Mouse (Mus musculus) gastrocnemius, adult 18-20 months (tissue): ENCODE data around the gene Hdgfl2. TPM values are rescaled to one million over a fixed set of nuclear protein-coding genes. Genes with fewer than 3 reads are reported as not detected.
"Not testable (repeated sequence)": the region's sequence is repeated elsewhere in the genome, so short reads cannot be mapped to it uniquely, and the experiment has no call there.

Experiments
- DNase-seq: peaks from one replicate; pipeline ENCODE4 v3.0.0; 2021; ENCODE audit warnings: low spot score
- total RNA-seq, 2 experiments: library from RNA; stranded (reverse); gene quantifications; 2 replicates each; pipeline ENCODE4 v1.2.3; 2021

Hdgfl2 gene
- total RNA-seq, 2 experiments from 2014 or later: 23.2 to 25.5 TPM

- peak; percentile 64 for DNase-seq
Observed at GRCm38 (mm10) chr17:56103465-56104285, 24.2 kb downstream of the Hdgfl2 start.

- not testable (repeated sequence) for DNase-seq
Observed at GRCm38 (mm10) chr17:56104821-56105220, 25.4 kb downstream of the Hdgfl2 start.

DNA sequence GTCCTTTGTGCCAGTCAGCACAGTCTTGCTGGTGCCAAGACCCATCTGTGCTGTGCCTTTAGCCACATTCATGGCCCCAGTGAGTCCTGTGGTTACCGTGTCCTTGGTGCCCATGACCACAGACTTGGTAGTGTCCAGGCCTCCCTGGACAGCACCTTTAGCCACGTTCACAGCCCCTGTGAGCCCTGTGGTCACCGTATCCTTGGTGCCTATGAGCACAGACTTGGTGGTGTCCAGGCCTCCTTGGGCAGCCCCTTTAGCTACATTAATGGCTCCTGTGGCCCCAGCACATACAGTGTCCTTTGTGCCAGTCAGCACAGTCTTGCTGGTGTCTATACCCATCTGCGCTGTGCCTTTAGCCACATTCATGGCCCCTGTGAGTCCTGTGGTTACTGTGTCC lies 27.0 kb downstream of the Hdgfl2 start:
- DNase-seq: not testable (repeated sequence)

- DNase-seq: no peak
Observed at GRCm38 (mm10) chr17:56106981-56107380, 27.5 kb downstream of the Hdgfl2 start.

DNA sequence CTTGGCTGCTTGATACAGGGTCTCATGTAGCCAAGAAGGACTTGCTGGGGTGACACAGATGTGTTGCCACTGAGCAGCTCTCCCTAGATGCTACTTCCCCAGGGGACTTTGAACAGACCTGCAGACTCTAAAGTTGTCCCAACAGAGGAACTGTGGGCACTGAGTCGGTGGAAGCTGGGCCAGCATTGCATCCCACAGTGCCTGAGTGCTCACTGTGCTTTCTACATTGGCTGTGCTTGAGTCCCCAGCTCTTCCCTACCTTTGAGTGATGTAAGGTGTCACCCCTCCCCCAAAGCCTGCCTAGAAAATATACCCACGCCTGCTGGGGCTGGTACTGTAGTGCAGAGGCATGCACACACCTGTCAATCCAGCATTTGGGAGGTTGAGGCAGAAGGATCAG lies 28.3 kb downstream of the Hdgfl2 start:
- DNase-seq: no peak

DNA sequence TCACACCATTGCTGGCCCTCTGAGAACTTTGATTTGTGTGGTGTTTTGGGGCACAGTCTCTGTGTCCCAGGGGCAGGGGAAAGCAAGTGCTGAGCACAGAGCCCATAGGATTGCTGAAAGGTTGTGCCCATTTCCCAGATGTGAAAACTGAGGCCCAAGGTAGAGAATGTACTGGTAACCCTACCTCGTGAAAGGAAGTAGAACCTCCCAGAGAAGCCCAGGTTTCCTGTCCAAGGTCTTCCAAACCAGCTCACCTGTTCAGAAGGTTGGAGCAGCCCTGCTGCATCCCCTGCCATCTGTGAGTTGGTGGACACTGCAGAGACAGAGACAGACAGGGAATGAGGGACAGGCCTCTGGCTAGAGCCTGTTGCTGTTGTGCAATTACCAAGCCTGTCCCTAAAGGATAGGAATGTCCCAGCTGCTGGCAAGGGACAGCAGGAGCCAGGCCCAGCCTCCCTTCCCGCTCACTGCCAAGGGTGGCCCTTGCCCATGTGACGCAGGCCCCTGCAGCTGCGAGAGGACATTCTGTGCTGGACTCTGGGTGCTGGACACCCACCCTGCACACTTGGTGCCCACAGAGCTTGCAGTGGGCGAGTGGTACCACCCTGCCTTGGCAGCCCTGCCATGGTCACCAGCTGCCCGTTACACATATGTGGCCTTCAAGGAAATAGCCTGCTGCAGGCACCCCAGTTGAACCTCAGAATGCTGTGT lies 29.1 kb downstream of the Hdgfl2 start:
- peak; percentile 93 for DNase-seq

DNA sequence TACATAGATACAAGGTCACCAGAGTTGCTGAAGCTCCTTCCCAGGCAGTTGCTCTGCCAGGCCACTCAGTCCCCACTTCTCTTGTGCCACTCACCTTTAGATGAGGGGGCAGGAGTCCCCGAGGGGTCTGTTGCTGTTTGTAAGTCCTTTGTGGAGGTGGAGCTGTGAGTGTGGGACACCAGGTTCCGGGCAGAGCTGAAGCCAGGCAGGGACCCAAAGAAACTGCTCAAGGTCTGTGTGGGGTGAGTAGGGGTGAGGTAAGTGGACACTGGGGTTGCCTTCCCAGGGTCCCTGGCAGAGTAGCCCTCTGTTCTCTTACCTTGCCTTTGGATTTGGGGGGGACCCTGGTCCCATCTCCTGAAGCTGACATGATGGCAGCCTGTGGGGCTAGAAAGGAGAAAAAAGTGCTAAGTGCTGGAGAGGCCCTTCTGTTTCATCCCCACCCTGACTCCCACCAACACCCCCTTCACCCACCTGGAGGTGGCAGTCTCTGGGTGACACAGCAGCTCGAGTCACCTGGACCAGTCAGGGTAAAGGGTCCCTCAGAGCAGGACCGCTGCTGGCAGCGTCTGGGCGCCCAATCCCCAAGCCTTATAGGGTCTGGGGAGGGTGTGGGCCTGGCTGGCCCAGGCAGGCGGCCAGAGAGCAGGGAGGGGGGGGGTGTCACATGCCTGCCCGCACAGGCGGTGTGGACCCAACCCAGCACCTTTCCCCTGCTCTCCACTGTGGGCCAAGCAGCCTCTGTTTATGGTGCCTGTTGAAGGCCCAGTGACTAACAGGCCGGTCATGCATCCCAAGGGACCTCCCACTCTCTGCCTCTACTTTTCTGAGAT lies 30.0 kb downstream of the Hdgfl2 start, which contains the start of gene Plin4:
Gene Plin4, minus strand, starts transcription at position 585 of the 833 bp plus-strand sequence.
- DNase-seq: peak; percentile 83

GRCm38 (mm10) chr17:56110571-56110970 lies 31.1 kb downstream of the Hdgfl2 start:
- DNase-seq: peak; percentile 76

DNA sequence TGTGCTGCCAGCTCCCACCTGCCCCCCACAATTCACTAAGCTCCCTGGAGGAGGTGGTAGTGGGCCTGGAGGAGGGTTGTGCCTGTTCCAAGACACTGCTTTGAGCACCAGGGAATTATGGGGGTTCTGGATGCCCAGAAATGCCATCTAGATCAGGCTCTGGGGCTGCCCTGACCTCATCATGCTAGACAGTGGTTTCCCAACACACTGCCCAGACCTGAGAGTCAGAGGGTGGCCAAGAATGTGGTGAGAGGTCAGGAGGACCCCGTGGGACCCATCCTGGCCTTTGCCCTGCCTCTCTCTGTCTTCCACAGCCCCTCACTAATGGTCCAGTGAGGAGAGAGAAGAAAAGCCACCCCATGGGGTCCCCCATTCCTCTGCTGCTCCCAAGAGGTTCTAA lies 31.6 kb downstream of the Hdgfl2 start:
- DNase-seq: no peak

GRCm38 (mm10) chr17:56111864-56112263 lies 32.4 kb downstream of the Hdgfl2 start:
- peak; percentile 78 for DNase-seq

DNA sequence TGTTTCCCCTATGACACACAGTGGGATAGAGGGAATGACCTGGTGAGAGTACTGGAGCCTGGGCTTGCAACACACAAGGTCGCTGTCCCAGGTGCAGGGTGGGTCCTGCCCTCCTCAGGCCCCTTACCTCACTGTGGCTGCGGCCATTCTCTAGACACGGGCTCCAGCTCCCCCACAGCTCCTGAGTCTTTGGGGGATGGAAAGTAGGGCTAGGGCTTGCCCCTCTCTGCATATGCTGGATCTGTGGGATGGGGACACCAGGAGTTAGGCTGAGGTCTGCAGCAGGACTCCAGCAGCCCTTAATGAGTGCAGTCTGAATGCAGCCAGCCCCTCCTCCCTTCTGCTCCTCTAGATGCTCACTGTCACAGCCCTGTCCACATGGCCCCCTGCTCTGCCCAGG lies 33.3 kb downstream of the Hdgfl2 start:
- no peak for DNase-seq

DNA sequence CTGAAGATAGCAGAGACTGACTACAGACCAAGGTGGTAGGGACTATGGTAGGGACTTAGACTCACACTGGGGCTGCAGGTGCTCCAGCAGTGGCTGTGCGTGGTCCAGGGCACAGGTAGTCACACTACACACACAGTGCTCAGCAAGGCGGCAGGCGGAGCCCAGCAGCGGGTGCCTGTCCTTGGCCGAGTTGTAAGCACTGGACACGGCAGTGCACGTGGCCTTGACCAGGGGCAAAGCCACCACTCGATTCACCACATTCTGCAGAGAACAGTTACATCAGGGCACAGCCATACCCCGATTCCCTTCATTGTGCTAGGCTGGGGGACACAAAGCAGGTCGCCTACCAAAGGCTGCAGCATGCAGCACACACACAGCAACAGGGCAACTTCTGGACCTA lies 36.8 kb downstream of the Hdgfl2 start:
- DNase-seq: no peak

- DNase-seq: peak; percentile 77
Observed at GRCm38 (mm10) chr17:56117251-56117710, 37.8 kb downstream of the Hdgfl2 start, which contains the start of gene Plin5. Plin5 (minus strand) TSS chr17:56117596.

GRCm38 (mm10) chr17:56119431-56119830 lies 40.0 kb downstream of the Hdgfl2 start:
- no peak for DNase-seq

- peak; percentile 77 for DNase-seq
Observed at GRCm38 (mm10) chr17:56119981-56120880, 40.8 kb downstream of the Hdgfl2 start.

DNA sequence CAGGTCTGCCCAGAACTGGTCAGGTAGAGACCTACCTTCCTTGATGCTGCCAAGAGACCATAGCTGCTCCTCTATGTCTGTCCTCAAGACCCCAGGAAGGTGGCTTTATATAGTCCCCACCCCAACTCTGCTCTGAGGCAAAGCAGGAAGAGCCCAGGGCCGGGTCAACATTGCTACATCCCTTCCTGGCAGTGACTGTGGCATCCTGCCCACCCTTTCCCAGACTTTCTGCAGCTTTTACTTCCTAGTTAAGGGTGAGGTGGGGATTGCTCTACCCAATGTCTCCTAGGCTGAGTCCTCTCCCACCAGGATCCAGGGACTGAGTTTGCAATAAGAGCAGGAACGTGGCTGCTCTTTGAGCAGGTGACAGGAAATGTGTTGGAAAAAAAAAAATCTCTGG lies 42.4 kb downstream of the Hdgfl2 start, which contains the start of gene Lrg1:
Gene Lrg1, minus strand, starts transcription at position 176 of the 400 bp plus-strand sequence.
- no peak for DNase-seq

DNA sequence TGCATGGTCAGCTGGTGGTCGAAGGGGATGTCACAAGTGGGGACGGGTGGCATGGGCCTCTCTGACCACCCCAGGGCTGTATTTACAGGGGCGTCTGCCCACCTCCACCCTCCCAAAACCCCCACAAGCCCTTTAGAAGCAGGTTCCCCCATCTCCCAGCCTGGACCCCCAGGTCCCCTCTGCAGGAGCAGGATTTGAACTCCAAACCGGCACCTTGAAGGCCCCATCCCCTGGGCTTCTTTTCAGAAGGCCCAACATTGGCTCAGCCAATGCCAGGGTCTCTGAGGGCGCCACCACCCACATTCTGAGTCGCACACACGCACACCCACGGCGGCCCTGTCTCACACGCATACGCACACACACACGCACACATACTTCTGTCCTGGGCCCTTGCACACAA lies 43.7 kb downstream of the Hdgfl2 start:
- no peak for DNase-seq

GRCm38 (mm10) chr17:56123681-56124340 lies 44.4 kb downstream of the Hdgfl2 start:
- no peak for DNase-seq

DNA sequence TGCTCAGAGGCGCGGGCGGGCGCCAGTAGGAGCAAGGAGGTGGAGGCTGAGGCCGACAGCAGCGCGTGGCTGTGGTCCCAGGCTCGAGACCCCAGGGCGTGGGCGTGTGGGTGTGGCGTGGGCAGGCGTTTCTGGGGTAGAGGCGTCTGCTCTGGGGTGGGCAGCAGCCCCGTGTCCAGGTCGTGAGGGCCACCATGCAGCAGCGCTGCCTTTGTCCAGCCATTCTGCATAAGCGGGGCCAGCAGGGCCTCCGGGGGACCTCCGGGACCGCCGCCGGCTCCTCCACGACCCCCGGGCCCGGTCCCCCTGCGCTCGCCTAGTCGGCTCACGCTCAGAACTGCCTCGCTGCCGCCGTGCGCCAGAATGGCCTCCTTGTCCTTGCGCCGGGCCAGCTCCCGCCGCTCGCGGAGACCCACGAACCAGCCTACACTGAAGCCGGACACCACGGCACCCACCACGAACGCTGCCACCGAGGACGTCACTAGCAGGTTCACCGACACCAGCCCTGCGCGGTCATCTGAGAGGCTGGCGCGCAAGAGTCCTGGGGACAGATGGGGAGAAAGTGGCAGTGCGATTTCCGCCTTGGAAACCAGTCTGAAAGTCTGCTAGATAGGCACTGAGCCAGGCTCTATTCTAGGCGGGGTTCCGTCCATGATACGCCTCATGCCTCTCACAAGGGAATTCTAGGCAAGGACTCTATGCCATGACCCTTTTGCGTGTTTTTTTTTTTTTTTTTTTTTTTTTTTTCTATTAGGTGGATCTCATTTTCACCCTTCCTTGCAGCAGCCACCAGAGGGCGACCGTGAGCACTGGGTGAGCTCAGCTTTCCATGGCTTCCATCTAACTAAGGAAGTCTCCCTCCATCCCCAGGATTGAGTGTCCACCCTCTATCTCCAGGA lies 45.2 kb downstream of the Hdgfl2 start:
- DNase-seq: peak; percentile 56
